In the genomic region with DNA sequence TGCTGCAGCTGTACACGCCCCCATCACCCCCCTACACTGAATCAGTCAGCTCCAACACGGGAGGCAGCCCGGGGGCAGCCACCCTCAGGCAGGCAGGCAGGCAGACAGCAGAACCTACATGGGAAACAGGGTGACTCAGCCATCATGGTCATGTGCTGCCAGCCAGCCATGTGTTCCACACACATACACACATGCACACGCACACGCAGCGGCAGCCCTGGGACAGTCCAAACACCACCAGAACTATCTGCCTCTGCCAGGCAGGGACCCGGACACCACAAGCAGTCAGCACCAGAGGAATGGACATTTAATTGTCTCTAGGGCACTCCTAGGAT, we compare ENCODE assay signal across 8 mouse cellular contexts. TPM values are rescaled to one million over a fixed set of nuclear protein-coding genes. Genes with fewer than 3 reads are reported as not detected.
DNase-seq lines count a peak whose midpoint lies in the region; ATAC-seq and TF ChIP-seq lines count a peak whose summit lies in the region.

No protein-coding gene starts in this region.

- no peak for TF ChIP-seq EP300 in MEL (IDR thresholded peaks at IDR 0.05; ENCODE audit: low read depth in 1 of 2, low read length in 2 of 2)

- no peaks in the 10 kb centered on the region for H3K9me3 ChIP-seq in heart, embryonic 14.5 days (ENCODE audit: control insufficient read depth, low read length)
- no peaks in the 10 kb centered on the region for H3K9me3 ChIP-seq in MEL (replicated peaks; ENCODE audit: insufficient read depth, low read length)
- no peaks in the 10 kb centered on the region for H3K9me3 ChIP-seq in limb, embryonic 15.5 days

- H3K9ac ChIP-seq in heart, embryonic 14.5 days (ENCODE audit: low read length) = peak overlapping the region; percentile 87; the same call in 1 of the 2 replicates
- no peak overlapping the region for H3K9ac ChIP-seq in MEL (ENCODE audit: control insufficient read depth, low read depth, low read length, poor library complexity, severe bottlenecking)
- no peak overlapping the region for H3K9ac ChIP-seq in limb, embryonic 15.5 days

- H3K27me3 ChIP-seq in heart, embryonic 14.5 days (ENCODE audit: control insufficient read depth, insufficient read depth, low read length) = no peaks in the 10 kb centered on the region
- no peaks in the 10 kb centered on the region for H3K27me3 ChIP-seq in MEL (ENCODE audit: control insufficient read depth in 1 of 2, insufficient read depth in 2 of 2, low read length in 2 of 2)
- no peaks in the 10 kb centered on the region for H3K27me3 ChIP-seq in limb, embryonic 15.5 days

- H3K4me1 ChIP-seq in heart, embryonic 14.5 days (ENCODE audit: control insufficient read depth in 2 of 2, insufficient read depth in 2 of 2, low read length in 2 of 2) = peaks cover 13 to 22% of the 10 kb centered on the region in 2 experiments
- H3K4me1 ChIP-seq in MEL (ENCODE audit: control insufficient read depth in 1 of 2, insufficient read depth in 2 of 2, low read length in 2 of 2) = peaks cover 10 to 29% of the 10 kb centered on the region in 2 experiments
- peaks cover 41% of the 10 kb centered on the region for H3K4me1 ChIP-seq in limb, embryonic 15.5 days

- H3K79me2 ChIP-seq in MEL (ENCODE audit: control insufficient read depth, insufficient read depth, low read length, poor library complexity) = peaks cover 15% of the 10 kb centered on the region

- no peak for DNase-seq in heart, postnatal 4 days
- no peak for DNase-seq in MEL (ENCODE audit: low read depth, low spot score)
- DNase-seq in frontal cortex, postnatal 36 days (ENCODE audit: low spot score in 2 of 2) = peak; percentile 67 to 68
- no peak for DNase-seq in adipocyte (ENCODE audit: low spot score)
- no peak for DNase-seq in adrenal gland, postnatal 14 days
- DNase-seq in cerebellum, adult 18-20 months = no peak

- TF ChIP-seq POLR2A in MEL (IDR thresholded peaks at IDR 0.05; ENCODE audit: control insufficient read depth in 1 of 2, insufficient read depth in 1 of 2, low read depth in 1 of 2, low read length in 2 of 2, poor library complexity in 1 of 2) = no peak

- no peak overlapping the region for H3K27ac ChIP-seq in heart, embryonic 14.5 days (replicated peaks in 1 of 2; ENCODE audit: control insufficient read depth in 1 of 2, insufficient read depth in 1 of 2, low read depth in 2 of 2, low read length in 2 of 2)
- H3K27ac ChIP-seq in MEL (ENCODE audit: control insufficient read depth, low read depth, low read length) = no peak overlapping the region
- H3K27ac ChIP-seq in limb, embryonic 15.5 days = no peak overlapping the region

- TF ChIP-seq CTCF in MEL (IDR thresholded peaks at IDR 0.05 in 2 of 3, conservative IDR thresholded peaks at IDR 0.05 in 1 of 3; ENCODE audit: control insufficient read depth in 1 of 3, insufficient read depth in 1 of 3, low read depth in 2 of 3, low read length in 3 of 3, poor library complexity in 1 of 3, severe bottlenecking in 1 of 3) = no peak

- peaks cover 26% of the 10 kb centered on the region for H3K36me3 ChIP-seq in heart, embryonic 14.5 days (ENCODE audit: control insufficient read depth, insufficient read depth, low read length)
- H3K36me3 ChIP-seq in MEL (ENCODE audit: control insufficient read depth in 1 of 2, insufficient read depth in 2 of 2, low read length in 2 of 2) = peaks cover 1 to 24% of the 10 kb centered on the region in 2 experiments; a peak in 2 of 4 replicates
- 0 out of 2 replicates have a peak, but pooled peaks cover 10% of the 10 kb centered on the region for H3K36me3 ChIP-seq in limb, embryonic 15.5 days

- H3K4me3 ChIP-seq in heart, embryonic 14.5 days (ENCODE audit: control insufficient read depth in 1 of 2, insufficient read depth in 1 of 2, low read depth in 1 of 2, low read length in 2 of 2) = no peak overlapping the region; a peak in 1 of 4 replicates
- H3K4me3 ChIP-seq in MEL (ENCODE audit: control insufficient read depth in 1 of 2, insufficient read depth in 1 of 2, low read depth in 2 of 2, low read length in 2 of 2) = no peak overlapping the region
- peak overlapping the region; percentile 56; the same call in 1 of the 2 replicates for H3K4me3 ChIP-seq in limb, embryonic 15.5 days

- 79% methylated on average over 7 of the region's 7 CpGs for WGBS in heart, embryonic 14.5 days
- WGBS in limb, embryonic 15.5 days = 84% methylated on average over 7 of the region's 7 CpGs

- 0 out of 2 replicates have a peak overlapping the region, but pooled peaks have one; percentile 85 for H3K4me2 ChIP-seq in heart, embryonic 14.5 days (ENCODE audit: low read length)
- H3K4me2 ChIP-seq in limb, embryonic 15.5 days = peak overlapping the region; percentile 83; the same call in 1 of the 2 replicates

- ATAC-seq in heart, embryonic 14.5 days (ENCODE audit: insufficient number of reproducible peaks, insufficient read depth, low FRiP score, low read depth) = no peak
- no peak for ATAC-seq in limb, embryonic 15.5 days (ENCODE audit: insufficient number of reproducible peaks, low FRiP score, low TSS enrichment, low read depth)

- TF ChIP-seq RAD21 in MEL (IDR thresholded peaks at IDR 0.05; ENCODE audit: low read depth, low read length) = no peak

TF ChIP-seq in MEL, 35 proteins besides CTCF, POLR2A, EP300 and RAD21:
- TF ChIP-seq GATA1 (IDR thresholded peaks at IDR 0.05; ENCODE audit: low read depth, low read length) (no peak), MEF2A (IDR thresholded peaks at IDR 0.05; ENCODE audit: extremely low read depth, insufficient replicate concordance, low read depth, low read length, poor library complexity, severe bottlenecking) (no peak), USF1 (IDR thresholded peaks at IDR 0.05; ENCODE audit: low read depth, low read length) (peak; percentile 37; the same call in 1 of the 2 replicates), ZMIZ1 (IDR thresholded peaks at IDR 0.05; ENCODE audit: low read depth, low read length) (0 out of 2 replicates have a peak, but pooled peaks have one; percentile 45)

RNA-seq across cellular contexts. Expression of a gene that starts 1.5 kb away (rescaled TPM):
- 196 and 209 TPM in 2 replicates for polyA plus RNA-seq in heart, embryonic 14.5 days (2014; fragmentation: Nextera tagmentation; extraction: Ambion mirVana)
- total RNA-seq in heart, postnatal 4 days (2021) = 10 to 100 TPM; 70.4 to 72.6 TPM
- total RNA-seq in MEL (2012; rRNA removed) = 122 and 126 TPM in 2 replicates
- 100 to 1,000 TPM in 1 of 2 experiments, not detected in 1; 414 TPM for polyA plus RNA-seq in MEL (2012; ENCODE audit: insufficient read depth in 1 of 2, insufficient read length in 2 of 2, low read depth in 1 of 2, low replicate concordance in 2 of 2, missing spikeins in 1 of 2)
- 476 and 496 TPM in 2 replicates for polyA plus RNA-seq in limb, embryonic 15.5 days (2015; fragmentation: Nextera tagmentation; extraction: Ambion mirVana)
- total RNA-seq in adrenal gland, postnatal 14 days (2021) = 79.0 and 117 TPM in 2 replicates

RNA-seq across cellular contexts. Expression of a gene that starts 24.7 kb away (rescaled TPM):
- 1.1 and 2.9 TPM in 2 replicates for polyA plus RNA-seq in heart, embryonic 14.5 days (2014; fragmentation: Nextera tagmentation; extraction: Ambion mirVana)
- total RNA-seq in heart, postnatal 4 days (2021) = 1 to 10 TPM; 1.2 to 2.0 TPM
- 2.6 and 5.4 TPM in 2 replicates for total RNA-seq in MEL (2012; rRNA removed)
- polyA plus RNA-seq in MEL (2012; ENCODE audit: insufficient read depth in 1 of 2, insufficient read length in 2 of 2, low read depth in 1 of 2, low replicate concordance in 2 of 2, missing spikeins in 1 of 2) = 10 to 100 TPM in 1 of 2 experiments, not detected in 1; 11.9 TPM
- 10.7 and 13.3 TPM in 2 replicates for polyA plus RNA-seq in limb, embryonic 15.5 days (2015; fragmentation: Nextera tagmentation; extraction: Ambion mirVana)
- total RNA-seq in adrenal gland, postnatal 14 days (2021) = 6.2 and 8.4 TPM in 2 replicates

RNA-seq across cellular contexts. Expression of a gene that starts 32.2 kb away (rescaled TPM):
- polyA plus RNA-seq in heart, embryonic 14.5 days (2014; fragmentation: Nextera tagmentation; extraction: Ambion mirVana) = 10.7 and 16.4 TPM in 2 replicates
- 1 to 10 TPM; 4.3 to 5.6 TPM for total RNA-seq in heart, postnatal 4 days (2021)
- total RNA-seq in MEL (2012; rRNA removed) = 0.52 and 1.3 TPM in 2 replicates
- under 1 TPM in 1 of 2 experiments, not detected in 1; 0.86 TPM for polyA plus RNA-seq in MEL (2012; ENCODE audit: insufficient read depth in 1 of 2, insufficient read length in 2 of 2, low read depth in 1 of 2, low replicate concordance in 2 of 2, missing spikeins in 1 of 2)
- 15.9 and 20.1 TPM in 2 replicates for polyA plus RNA-seq in limb, embryonic 15.5 days (2015; fragmentation: Nextera tagmentation; extraction: Ambion mirVana)
- 9.3 and 78.8 TPM in 2 replicates for total RNA-seq in adrenal gland, postnatal 14 days (2021)

RNA-seq across cellular contexts. Expression of a gene that starts 59.8 kb away (rescaled TPM):
- polyA plus RNA-seq in heart, embryonic 14.5 days (2014; fragmentation: Nextera tagmentation; extraction: Ambion mirVana) = 35.4 and 37.0 TPM in 2 replicates
- total RNA-seq in heart, postnatal 4 days (2021) = 10 to 100 TPM; 34.5 to 38.7 TPM
- total RNA-seq in MEL (2012; rRNA removed) = 30.8 and 32.9 TPM in 2 replicates
- polyA plus RNA-seq in MEL (2012; ENCODE audit: insufficient read depth in 1 of 2, insufficient read length in 2 of 2, low read depth in 1 of 2, low replicate concordance in 2 of 2, missing spikeins in 1 of 2) = 10 to 100 TPM; 80.9 to 81.1 TPM
- 43.5 and 46.6 TPM in 2 replicates for polyA plus RNA-seq in limb, embryonic 15.5 days (2015; fragmentation: Nextera tagmentation; extraction: Ambion mirVana)
- 20.6 and 24.6 TPM in 2 replicates for total RNA-seq in adrenal gland, postnatal 14 days (2021)

Comparison
In these comparisons a context has a peak if more than half of its experiments do, and no peak if none do; other contexts are left out.
1. DNase-seq: peak in frontal cortex, postnatal 36 days (2 of 2); none in heart, postnatal 4 days (single experiment), MEL (single experiment), adipocyte (single experiment), adrenal gland, postnatal 14 days (single experiment) and cerebellum, adult 18-20 months (0 of 2).